Mouse (Mus musculus): ENCODE data around the gene Mfsd12.

The Mfsd12 gene

GRCm38 (mm10) chr10:81329194-81329975, 27.9 kb upstream of the Mfsd12 start:
- no peak for DNase-seq (ENCODE audit: low spot score)

GRCm38 (mm10) chr10:81330007-81330406, 27.3 kb upstream of the Mfsd12 start:
- DNase-seq (ENCODE audit: low spot score), result no peak

DNA sequence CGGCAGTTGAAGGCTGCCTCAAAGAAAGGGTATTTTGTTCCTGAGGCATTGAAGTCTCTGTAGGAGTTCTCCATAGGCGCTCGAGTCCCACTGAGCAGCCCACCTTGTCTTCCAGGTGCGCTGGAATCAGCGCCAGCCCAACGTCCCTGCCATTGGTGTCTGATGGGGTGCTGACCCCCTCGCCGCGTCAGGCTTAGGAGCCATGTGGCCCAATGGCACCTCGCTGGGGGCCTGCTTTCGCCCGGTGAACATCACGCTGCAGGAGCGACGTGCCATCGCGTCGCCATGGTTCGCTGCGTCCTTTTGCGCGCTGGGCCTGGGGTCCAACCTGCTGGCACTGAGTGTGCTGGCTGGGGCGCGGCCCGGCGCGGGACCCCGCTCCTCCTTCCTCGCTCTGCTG, 25.0 kb upstream of the Mfsd12 start:
- DNase-seq (ENCODE audit: low spot score), result no peak

- DNase-seq (ENCODE audit: low spot score), result no peak
These were observed 23.0 kb upstream of the Mfsd12 start for GRCm38 (mm10) chr10:81334324-81334723.

GRCm38 (mm10) chr10:81335393-81336340, 21.6 kb upstream of the Mfsd12 start:
- no peak for DNase-seq (ENCODE audit: low spot score)

GRCm38 (mm10) chr10:81336558-81336957, 20.7 kb upstream of the Mfsd12 start:
- DNase-seq (ENCODE audit: low spot score), result no peak

DNA sequence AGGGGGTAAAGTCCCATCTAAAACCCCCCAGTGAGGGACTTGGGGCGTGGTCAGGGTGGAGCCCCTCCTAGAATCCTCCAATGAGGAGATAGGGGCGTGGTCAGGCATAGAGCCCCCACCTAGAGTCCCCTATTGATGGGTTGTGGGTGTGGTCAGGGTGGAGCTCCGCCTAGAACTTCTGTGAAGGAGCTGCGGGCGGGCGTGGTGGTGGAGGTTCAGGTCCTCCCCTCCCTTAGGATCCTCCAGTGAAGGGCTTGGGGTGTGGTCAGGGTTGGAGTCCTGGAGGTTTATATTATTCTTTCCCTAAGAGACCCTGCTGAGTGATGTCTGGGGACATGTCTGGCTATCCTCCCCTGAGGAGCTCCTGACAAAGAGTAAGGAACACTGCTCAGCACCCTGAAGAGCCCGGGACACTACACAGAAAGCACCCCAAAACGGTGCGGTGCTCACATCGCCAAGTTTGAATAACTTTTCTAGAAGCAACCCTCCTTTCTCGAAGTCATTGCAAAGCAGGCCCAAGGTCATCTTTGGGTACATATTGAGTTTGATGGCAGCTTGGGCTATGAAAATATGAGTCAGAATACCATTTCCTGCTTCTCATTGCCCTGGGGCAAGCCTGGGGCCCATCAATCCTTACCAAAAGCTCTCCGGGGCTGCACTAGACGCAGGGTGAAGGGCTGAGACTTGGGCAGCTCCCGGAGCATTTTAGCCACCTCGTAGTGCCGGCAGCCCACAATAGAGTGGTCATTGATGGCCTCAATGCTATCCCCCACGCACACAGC, 16.5 kb upstream of the Mfsd12 start:
- no peak for DNase-seq (ENCODE audit: low spot score)

DNA sequence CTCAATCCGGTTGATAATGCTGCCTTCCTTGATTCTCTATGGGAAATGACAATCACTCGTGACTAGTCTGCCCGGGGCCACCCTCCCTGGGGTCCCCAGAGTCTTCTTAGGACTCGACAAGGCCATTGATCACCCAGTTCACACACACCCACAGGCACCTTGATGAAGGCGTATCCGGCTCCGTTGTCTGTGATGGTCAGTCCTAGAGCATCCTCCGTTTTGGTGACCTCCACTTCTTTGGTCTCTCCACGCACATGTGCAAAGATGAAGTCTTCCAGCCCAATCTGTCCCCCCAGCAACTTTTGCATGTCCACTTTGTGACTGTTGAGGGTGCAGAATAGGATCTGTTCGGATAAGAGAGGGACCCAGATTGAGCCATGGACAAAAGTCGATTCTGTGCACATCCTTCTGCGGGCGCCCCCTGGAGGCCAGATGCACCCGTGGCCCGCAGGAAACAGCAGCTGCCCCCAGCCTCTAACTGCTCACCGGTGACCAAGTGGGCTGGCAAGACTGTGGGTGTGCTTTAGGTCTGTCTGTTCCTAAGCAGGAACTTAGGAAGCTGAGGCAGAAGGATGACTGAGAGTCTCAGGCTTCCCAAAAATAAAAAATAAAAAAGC, 15.8 kb upstream of the Mfsd12 start:
- no peak for DNase-seq (ENCODE audit: low spot score)

- DNase-seq (ENCODE audit: low spot score), result no peak
These were observed 14.4 kb upstream of the Mfsd12 start, which contains the start of gene Gipc3 for GRCm38 (mm10) chr10:81342686-81343505. TSS of gene Gipc3 (minus strand) at chr10:81343266.

DNA sequence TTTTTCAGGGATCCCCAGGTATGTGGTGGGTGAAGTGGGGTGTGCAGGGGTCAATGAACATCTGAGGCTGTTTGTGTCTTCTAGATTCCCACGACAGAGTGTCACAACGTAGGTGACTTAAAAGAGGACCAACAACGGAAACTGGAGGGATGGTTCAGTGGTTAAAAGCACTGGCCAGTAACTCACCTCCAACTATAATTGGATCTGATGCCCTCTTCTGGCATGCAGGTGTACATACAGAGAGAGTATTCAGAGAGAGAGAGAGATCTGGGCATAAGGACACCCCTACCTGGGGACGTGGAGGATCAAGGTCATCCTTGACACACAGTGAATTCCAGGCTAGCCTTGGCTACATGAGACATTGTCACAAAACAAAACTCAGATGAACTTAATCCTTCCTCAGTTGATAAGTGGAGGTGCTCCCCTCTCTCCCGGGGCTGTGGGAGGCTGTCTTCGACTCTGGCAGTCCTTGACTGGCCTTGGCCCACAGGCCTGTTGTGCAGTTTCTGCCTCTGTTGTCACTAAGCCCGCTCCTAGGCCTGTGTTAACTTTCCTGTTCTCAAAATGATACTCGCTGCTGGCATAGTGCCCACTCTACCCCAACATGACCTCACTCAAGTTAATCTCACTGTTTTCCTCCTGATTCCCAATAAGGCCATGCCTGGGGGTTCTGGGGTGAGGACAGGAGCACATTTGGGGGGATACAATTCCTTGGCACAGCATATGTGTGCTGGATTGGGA, 12.7 kb upstream of the Mfsd12 start:
- no peak for DNase-seq (ENCODE audit: low spot score)

- no peak for DNase-seq (ENCODE audit: low spot score)
These were observed 12.1 kb upstream of the Mfsd12 start for GRCm38 (mm10) chr10:81345162-81345534.

- DNase-seq (ENCODE audit: low spot score), result no peak
These were observed 10.7 kb upstream of the Mfsd12 start for GRCm38 (mm10) chr10:81346453-81347067.

DNA sequence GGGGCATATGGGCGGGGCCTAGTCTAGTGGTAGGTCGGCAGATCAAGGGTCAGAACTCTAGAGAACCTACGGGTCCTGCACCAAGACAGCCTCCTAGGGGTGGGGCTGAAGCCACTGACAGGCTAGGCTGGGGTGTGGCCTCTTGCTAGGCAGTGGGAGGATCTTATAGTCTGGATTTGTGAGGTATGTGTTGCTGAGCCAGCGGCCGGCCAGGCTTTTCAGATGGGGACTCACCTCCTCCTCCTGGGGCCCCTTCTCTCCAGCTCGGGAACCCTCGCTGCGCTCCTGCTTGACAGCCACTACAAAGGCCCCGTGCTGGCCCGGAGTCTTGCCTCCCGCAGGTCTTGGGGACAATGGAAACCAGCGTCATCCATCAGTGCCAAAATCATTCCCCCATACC, 8.1 kb upstream of the Mfsd12 start:
- DNase-seq (ENCODE audit: low spot score), result no peak

DNA sequence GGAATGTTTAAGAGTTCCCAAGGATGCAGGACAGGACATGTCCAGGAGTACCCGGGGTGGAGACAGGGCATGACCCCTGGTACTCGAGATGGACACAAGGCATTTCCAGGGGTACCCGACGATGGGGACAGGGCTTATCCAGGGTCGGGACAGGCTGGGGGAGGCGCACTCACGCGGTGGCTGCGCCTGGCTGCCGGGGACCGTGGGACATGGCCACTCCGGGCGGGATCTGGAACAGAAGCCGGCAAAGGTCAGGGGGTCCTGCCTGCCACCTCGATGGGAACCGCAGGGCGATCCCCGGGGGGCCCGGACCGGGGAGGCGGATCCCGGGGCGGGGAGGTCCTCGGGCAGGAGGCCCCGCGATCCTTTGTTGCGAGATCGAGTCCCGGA, 7.3 kb upstream of the Mfsd12 start:
- no peak for DNase-seq (ENCODE audit: low spot score)

DNA sequence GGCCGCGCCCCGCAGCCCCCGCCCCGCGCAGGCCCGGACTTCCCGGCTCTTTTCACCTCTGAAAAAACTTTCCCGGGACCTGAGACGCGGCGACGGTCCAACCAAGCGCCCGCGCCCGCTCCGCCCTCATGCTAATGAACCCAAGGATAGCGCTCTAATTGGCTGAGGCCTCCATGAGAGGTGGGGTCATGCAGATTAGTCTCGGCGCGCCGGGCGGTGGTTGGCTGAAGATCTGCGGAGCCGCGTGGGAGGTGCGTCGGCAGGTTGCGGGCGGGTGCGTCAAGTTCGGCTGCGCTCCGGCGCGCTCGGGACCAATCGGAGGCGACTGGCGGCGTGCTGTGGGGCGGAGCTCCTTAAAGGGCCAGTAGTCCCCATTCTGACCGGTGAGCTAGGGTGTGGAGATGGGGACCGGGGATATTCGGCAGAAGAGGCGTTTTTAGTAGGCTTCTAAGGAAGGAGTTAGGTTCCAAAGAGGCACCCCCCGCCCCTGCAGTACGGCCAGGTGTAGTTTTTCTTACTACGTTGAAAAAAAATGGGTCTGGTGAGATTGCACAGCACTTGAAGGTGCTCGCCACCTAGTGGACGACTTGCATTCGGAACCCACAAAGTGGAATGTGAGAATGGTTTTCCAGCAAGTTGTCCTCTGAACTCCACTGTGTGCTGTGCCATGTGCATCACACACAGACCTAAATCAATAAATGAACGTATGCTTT, 6.8 kb upstream of the Mfsd12 start, which contains the start of gene Hmg20b:
TSS of gene Hmg20b (minus strand) at position 130 of the 713 bp plus-strand sequence.
- DNase-seq (ENCODE audit: low spot score), result peak; percentile 100

GRCm38 (mm10) chr10:81351678-81352291, 5.5 kb upstream of the Mfsd12 start:
- DNase-seq (ENCODE audit: low spot score), result no peak

GRCm38 (mm10) chr10:81354738-81355477, 2.4 kb upstream of the Mfsd12 start:
- DNase-seq (ENCODE audit: low spot score), result no peak

- no peak for DNase-seq (ENCODE audit: low spot score)
These were observed 1.8 kb upstream of the Mfsd12 start for GRCm38 (mm10) chr10:81355533-81355932.
